Mouse (Mus musculus) heart, postnatal 0 days (tissue): Measurements from ENCODE around the gene Ppm1l.

Experiments
- CTCF ChIP-seq: IDR thresholded peaks from 2 replicates; pipeline ENCODE4 v1.5.1; 2016; ENCODE audit warnings: antibody characterized with exemption, control low read depth, low read depth
- EP300 ChIP-seq: IDR thresholded peaks from 2 replicates; pipeline ENCODE4 v1.6.1; 2016; ENCODE audit warnings: antibody characterized with exemption, low read depth

- TF ChIP-seq EP300: peak; percentile 59; the same call in 1 of the 2 replicates
- no peak for TF ChIP-seq CTCF
Observed at GRCm38 (mm10) chr3:69316391-69317195, at the start of gene Ppm1l.
